In the genomic region with DNA sequence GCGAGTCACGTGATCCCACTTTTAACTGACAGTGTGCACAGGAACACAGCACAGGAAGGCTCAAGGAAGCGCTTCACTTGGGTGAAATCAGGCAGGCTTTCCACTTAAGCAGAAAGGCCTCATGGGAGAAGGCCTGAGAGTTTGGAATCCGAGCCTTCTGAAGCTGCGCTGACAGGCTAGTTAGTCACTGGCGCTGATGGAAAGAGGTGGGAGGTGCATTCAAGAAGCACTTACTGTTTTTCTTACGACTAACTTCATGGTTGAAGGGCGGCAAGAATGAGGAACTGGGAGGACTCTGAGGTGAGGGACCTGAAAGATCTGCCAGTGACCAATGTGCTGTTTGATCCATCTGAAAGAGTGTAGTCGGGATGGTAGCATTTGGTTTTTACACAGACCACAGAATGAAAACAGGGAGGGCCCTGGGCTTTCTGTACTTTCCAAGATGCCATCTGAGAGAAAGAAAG, we compare ENCODE assay signal across 8 mouse cellular contexts.
DNase-seq lines count a peak whose midpoint lies in the region.

No protein-coding gene starts in this region.

- DNase-seq in 3T3-L1 (ENCODE audit: low read depth, low spot score) (peak; percentile 87), ES-CJ7 (ENCODE audit: low read depth, low spot score) (peak; percentile 21)
- DNase-seq in kidney, adult 18-20 months = peak; percentile 25
- DNase-seq in lung, postnatal 14 days = peak; percentile 48
- no peak for DNase-seq in adrenal gland, postnatal 25 days
- no peak for DNase-seq in left cerebral cortex, postnatal 25 days (ENCODE audit: low spot score in 2 of 2)
- no peak for DNase-seq in right cerebral cortex, adult 2 months (ENCODE audit: low spot score in 2 of 2)
- no peak for DNase-seq in adrenal gland, adult 18-20 months (ENCODE audit: low spot score in 2 of 2)

- intact Hi-C loops in left cerebral cortex, postnatal 25 days (cut with DNase I) = no loop called here

Comparison
In these comparisons a context has a peak if more than half of its experiments do, and no peak if none do; other contexts are left out.
1. DNase-seq: peak in 3T3-L1 (single experiment), ES-CJ7 (single experiment), kidney, adult 18-20 months (single experiment) and lung, postnatal 14 days (single experiment); none in adrenal gland, postnatal 25 days (single experiment), left cerebral cortex, postnatal 25 days (0 of 2), right cerebral cortex, adult 2 months (0 of 2) and adrenal gland, adult 18-20 months (0 of 2).